Mouse (Mus musculus): ENCODE measurements at regions not wholly inside any gene's neighbourhood (a gene's known extent, or its start where the extent isn't known, plus 50 kb on each side); places are given as distances from the start of the nearest gene placed in this dataset.

- no peaks in the 10 kb centered on the region for H3K79me2 ChIP-seq (ENCODE audit: control insufficient read depth, insufficient read depth, low read length)
- no peaks in the 10 kb centered on the region for H3K27me3 ChIP-seq (ENCODE audit: control insufficient read depth, insufficient read depth, low read length)
- TF ChIP-seq POLR2A (IDR thresholded peaks at IDR 0.05; ENCODE audit: extremely low read depth, insufficient read depth, low read length) = no peak
- TF ChIP-seq CTCF (IDR thresholded peaks at IDR 0.05; ENCODE audit: low read depth, low read length) = no peak
- no peaks in the 10 kb centered on the region for H3K4me1 ChIP-seq (ENCODE audit: control insufficient read depth, insufficient read depth, low read length)
- no peak for DNase-seq (ENCODE audit: extremely low read depth, low read depth, low spot score)
- no peak overlapping the region for H3K9ac ChIP-seq (ENCODE audit: low read depth, low read length)
- WGBS = 59% methylated on average over 12 of the region's 12 CpGs
- no peaks in the 10 kb centered on the region for H3K36me3 ChIP-seq (ENCODE audit: control insufficient read depth, insufficient read depth, low read length)
- H3K27ac ChIP-seq (replicated peaks; ENCODE audit: insufficient read depth, low read depth, low read length) = no peak overlapping the region
- H3K4me3 ChIP-seq (ENCODE audit: insufficient read depth, low read depth, low read length) = no peak overlapping the region
Measured at GRCm38 (mm10) chr5:74882563-74882962, 162.0 kb downstream of the Chic2 start.

- no peak for DNase-seq (ENCODE audit: extremely low read depth, low read depth, low spot score)
- Histone ChIP-seq H3K27ac (replicated peaks; ENCODE audit: insufficient read depth, low read depth, low read length) (no peak overlapping the region), H3K79me2 (ENCODE audit: control insufficient read depth, insufficient read depth, low read length) (no peaks in the 10 kb centered on the region), H3K4me3 (ENCODE audit: insufficient read depth, low read depth, low read length) (no peak overlapping the region), H3K27me3 (ENCODE audit: control insufficient read depth, insufficient read depth, low read length) (no peaks in the 10 kb centered on the region), H3K9ac (ENCODE audit: low read depth, low read length) (no peak overlapping the region), H3K4me1 (ENCODE audit: control insufficient read depth, insufficient read depth, low read length) (no peaks in the 10 kb centered on the region), H3K36me3 (ENCODE audit: control insufficient read depth, insufficient read depth, low read length) (no peaks in the 10 kb centered on the region)
- TF ChIP-seq CTCF (IDR thresholded peaks at IDR 0.05; ENCODE audit: low read depth, low read length) (no peak), POLR2A (IDR thresholded peaks at IDR 0.05; ENCODE audit: extremely low read depth, insufficient read depth, low read length) (no peak)
- WGBS = 81% methylated on average over 10 of the region's 10 CpGs
Measured at GRCm38 (mm10) chr5:74880669-74881226, 163.8 kb downstream of the Chic2 start.

GRCm38 (mm10) chr5:74880048-74880437 lies 164.5 kb downstream of the Chic2 start:
- Histone ChIP-seq H3K9ac (ENCODE audit: low read depth, low read length) (no peak overlapping the region), H3K4me3 (ENCODE audit: insufficient read depth, low read depth, low read length) (no peak overlapping the region), H3K36me3 (ENCODE audit: control insufficient read depth, insufficient read depth, low read length) (no peaks in the 10 kb centered on the region), H3K79me2 (ENCODE audit: control insufficient read depth, insufficient read depth, low read length) (no peaks in the 10 kb centered on the region), H3K4me1 (ENCODE audit: control insufficient read depth, insufficient read depth, low read length) (no peaks in the 10 kb centered on the region), H3K27me3 (ENCODE audit: control insufficient read depth, insufficient read depth, low read length) (no peaks in the 10 kb centered on the region), H3K27ac (replicated peaks; ENCODE audit: insufficient read depth, low read depth, low read length) (no peak overlapping the region)
- TF ChIP-seq CTCF (IDR thresholded peaks at IDR 0.05; ENCODE audit: low read depth, low read length) = no peak
- no peak for TF ChIP-seq POLR2A (IDR thresholded peaks at IDR 0.05; ENCODE audit: extremely low read depth, insufficient read depth, low read length)
- WGBS = 87% methylated on average over 6 of the region's 6 CpGs
- DNase-seq (ENCODE audit: extremely low read depth, low read depth, low spot score) = no peak

- H3K27ac ChIP-seq (replicated peaks; ENCODE audit: insufficient read depth, low read depth, low read length) = no peak overlapping the region
- no peaks in the 10 kb centered on the region for H3K4me1 ChIP-seq (ENCODE audit: control insufficient read depth, insufficient read depth, low read length)
- WGBS = 86% methylated on average over 13 of the region's 13 CpGs
- H3K27me3 ChIP-seq (ENCODE audit: control insufficient read depth, insufficient read depth, low read length) = no peaks in the 10 kb centered on the region
- no peaks in the 10 kb centered on the region for H3K36me3 ChIP-seq (ENCODE audit: control insufficient read depth, insufficient read depth, low read length)
- H3K4me3 ChIP-seq (ENCODE audit: insufficient read depth, low read depth, low read length) = no peak overlapping the region
- DNase-seq (ENCODE audit: extremely low read depth, low read depth, low spot score) = no peak
- H3K9ac ChIP-seq (ENCODE audit: low read depth, low read length) = no peak overlapping the region
- no peaks in the 10 kb centered on the region for H3K79me2 ChIP-seq (ENCODE audit: control insufficient read depth, insufficient read depth, low read length)
- TF ChIP-seq POLR2A (IDR thresholded peaks at IDR 0.05; ENCODE audit: extremely low read depth, insufficient read depth, low read length) = no peak
- TF ChIP-seq CTCF (IDR thresholded peaks at IDR 0.05; ENCODE audit: low read depth, low read length) = no peak
Measured at GRCm38 (mm10) chr5:74879098-74880047, 165.2 kb downstream of the Chic2 start.

GRCm38 (mm10) chr5:74877595-74877994 lies 167.0 kb downstream of the Chic2 start:
- no peak overlapping the region for H3K27ac ChIP-seq (replicated peaks; ENCODE audit: insufficient read depth, low read depth, low read length)
- DNase-seq (ENCODE audit: extremely low read depth, low read depth, low spot score) = no peak
- no peak for TF ChIP-seq CTCF (IDR thresholded peaks at IDR 0.05; ENCODE audit: low read depth, low read length)
- TF ChIP-seq POLR2A (IDR thresholded peaks at IDR 0.05; ENCODE audit: extremely low read depth, insufficient read depth, low read length) = no peak
- no peaks in the 10 kb centered on the region for H3K4me1 ChIP-seq (ENCODE audit: control insufficient read depth, insufficient read depth, low read length)
- no peaks in the 10 kb centered on the region for H3K27me3 ChIP-seq (ENCODE audit: control insufficient read depth, insufficient read depth, low read length)
- H3K36me3 ChIP-seq (ENCODE audit: control insufficient read depth, insufficient read depth, low read length) = no peaks in the 10 kb centered on the region
- 65% methylated on average over 5 of the region's 5 CpGs for WGBS
- no peaks in the 10 kb centered on the region for H3K79me2 ChIP-seq (ENCODE audit: control insufficient read depth, insufficient read depth, low read length)
- no peak overlapping the region for H3K9ac ChIP-seq (ENCODE audit: low read depth, low read length)
- no peak overlapping the region for H3K4me3 ChIP-seq (ENCODE audit: insufficient read depth, low read depth, low read length)

- no peaks in the 10 kb centered on the region for H3K36me3 ChIP-seq (ENCODE audit: control insufficient read depth, insufficient read depth, low read length)
- no peaks in the 10 kb centered on the region for H3K27me3 ChIP-seq (ENCODE audit: control insufficient read depth, insufficient read depth, low read length)
- no peaks in the 10 kb centered on the region for H3K4me1 ChIP-seq (ENCODE audit: control insufficient read depth, insufficient read depth, low read length)
- H3K27ac ChIP-seq (replicated peaks; ENCODE audit: insufficient read depth, low read depth, low read length) = no peak overlapping the region
- WGBS = 27% methylated on average over 6 of the region's 6 CpGs
- H3K4me3 ChIP-seq (ENCODE audit: insufficient read depth, low read depth, low read length) = no peak overlapping the region
- no peaks in the 10 kb centered on the region for H3K79me2 ChIP-seq (ENCODE audit: control insufficient read depth, insufficient read depth, low read length)
- H3K9ac ChIP-seq (ENCODE audit: low read depth, low read length) = no peak overlapping the region
- no peak for TF ChIP-seq CTCF (IDR thresholded peaks at IDR 0.05; ENCODE audit: low read depth, low read length)
- TF ChIP-seq POLR2A (IDR thresholded peaks at IDR 0.05; ENCODE audit: extremely low read depth, insufficient read depth, low read length) = no peak
- no peak for DNase-seq (ENCODE audit: extremely low read depth, low read depth, low spot score)
Measured at GRCm38 (mm10) chr5:74877185-74877584, 167.4 kb downstream of the Chic2 start.

Measured in liver, adult 2 months (tissue).